Mouse (Mus musculus) hindbrain, embryonic 14.5 days (tissue): Measurements from ENCODE around the gene Mvb12b. TPM values are rescaled to one million over a fixed set of nuclear protein-coding genes. Genes with fewer than 3 reads are reported as not detected.

Source experiments
- ATAC-seq: fragments of 200-750 bp; cut with Nextera tagmentation; 2 replicates; pipeline ENCODE4 v1.8.0; 2017; ENCODE audit warnings: moderate number of reproducible peaks, mild to moderate bottlenecking, moderate TSS enrichment, moderate library complexity; ENCODE audit not compliant: low FRiP score
- DNase-seq: peaks from one replicate; pipeline ENCODE4 v3.0.0-alpha.2; 2015; ENCODE audit warnings: low spot score
- H3K27ac ChIP-seq: fragments of 300-500 bp; sonication (generic); 2 replicates; pipeline ENCODE4 v1.5.1; 2014; ENCODE audit warnings: mild to moderate bottlenecking, moderate library complexity
- H3K27me3 ChIP-seq: fragments of 300-500 bp; sonication (generic); 2 replicates; pipeline ENCODE4 v1.6.1; 2014; ENCODE audit warnings: mild to moderate bottlenecking, low read length, mixed read lengths; ENCODE audit not compliant: control insufficient read depth, insufficient read depth
- H3K36me3 ChIP-seq: fragments of 300-500 bp; sonication (generic); replicated peaks from 2 replicates; pipeline ENCODE4 v1.6.1; 2014; ENCODE audit not compliant: control insufficient read depth, insufficient read depth
- H3K4me1 ChIP-seq: fragments of 300-500 bp; sonication (generic); replicated peaks from 2 replicates; pipeline ENCODE4 v1.6.1; 2014; ENCODE audit warnings: antibody characterized with exemption, low read length, mixed read lengths; ENCODE audit not compliant: control insufficient read depth, insufficient read depth
- H3K4me2 ChIP-seq: fragments of 300-500 bp; sonication (generic); replicated peaks from 2 replicates; pipeline ENCODE4 v1.6.1; 2014; ENCODE audit warnings: mild to moderate bottlenecking, moderate library complexity
- H3K4me3 ChIP-seq: fragments of 300-500 bp; sonication (generic); replicated peaks from 2 replicates; pipeline ENCODE4 v1.5.1; 2014; ENCODE audit warnings: mild to moderate bottlenecking, low read length
- H3K9ac ChIP-seq: fragments of 300-500 bp; sonication (generic); 2 replicates; pipeline ENCODE4 v1.6.1; 2014
- H3K9me3 ChIP-seq: fragments of 300-500 bp; sonication (generic); 2 replicates; pipeline ENCODE4 v1.6.1; 2016; ENCODE audit warnings: low read length; ENCODE audit not compliant: control insufficient read depth
- WGBS: fragments of 180-500 bp; shearing (Covaris S2); extraction: QIAGEN DNeasy Blood & Tissue Kit; methylation state at CpG from one replicate; pipeline ENCODE4 v1.1.7; 2014; 5-methylcytosine and 5-hydroxymethylcytosine counted together
- polyA plus RNA-seq: library from polyadenylated mRNA; unstranded; fragments of >200 nt; fragmentation: Nextera tagmentation; extraction: Ambion mirVana; gene quantifications from 2 replicates; pipeline ENCODE4 v1.2.1, GENCODE M21; 2014

The Mvb12b gene
- polyA plus RNA-seq, 1 experiment from 2014 or later: 48.0 TPM

DNA sequence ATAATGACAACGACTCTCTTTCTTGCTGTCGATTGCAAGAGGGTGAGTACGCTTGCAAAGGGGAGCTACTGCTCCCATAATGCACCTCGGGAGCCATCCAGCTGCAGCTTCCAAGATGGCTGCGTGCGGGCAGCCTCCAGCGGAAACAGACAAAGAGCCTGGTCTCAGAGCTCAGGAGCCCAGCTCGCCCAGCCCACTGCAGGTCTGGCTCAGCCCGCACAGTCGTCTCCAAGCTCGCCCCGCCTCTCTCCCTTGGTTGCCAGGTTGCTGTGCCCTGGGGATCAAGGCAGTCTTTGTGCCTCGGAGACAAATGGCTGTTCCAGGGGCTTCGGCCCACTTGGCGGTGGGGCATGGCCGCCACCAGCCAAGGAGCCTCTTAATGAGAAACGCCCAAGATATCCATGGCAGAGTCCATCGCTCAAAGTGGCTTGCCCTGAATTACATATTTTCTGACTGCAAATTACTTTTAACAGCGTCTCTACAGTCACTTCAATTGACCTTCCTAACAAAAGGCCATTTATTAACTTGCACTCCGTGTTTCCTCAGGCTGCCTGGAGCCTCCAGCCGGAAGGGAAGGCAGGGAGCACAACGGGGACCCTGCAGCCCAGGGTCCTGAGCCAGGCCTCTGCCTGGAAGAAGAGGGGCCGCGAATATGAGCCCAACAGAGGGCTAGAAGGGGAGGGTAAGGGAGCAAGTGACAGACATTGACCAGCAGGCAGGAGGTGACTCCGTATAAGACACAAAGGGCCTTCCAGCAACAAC, 11.0 kb downstream of the Mvb12b start:
- ATAC-seq (peak; percentile 93), DNase-seq (peak; percentile 84)
- H3K4me2 ChIP-seq: peak overlapping the region; percentile 38
- 2% methylated on average over 24 of the region's 25 CpGs for WGBS
- H3K36me3 ChIP-seq: peaks cover 20% of the 10 kb centered on the region
- H3K9me3 ChIP-seq: no peaks in the 10 kb centered on the region
- no peaks in the 10 kb centered on the region for H3K27me3 ChIP-seq
- peak overlapping the region; percentile 98 for H3K27ac ChIP-seq
- H3K4me3 ChIP-seq: no peak overlapping the region
- peak overlapping the region; percentile 52 for H3K9ac ChIP-seq
- peaks cover 62% of the 10 kb centered on the region for H3K4me1 ChIP-seq

DNA sequence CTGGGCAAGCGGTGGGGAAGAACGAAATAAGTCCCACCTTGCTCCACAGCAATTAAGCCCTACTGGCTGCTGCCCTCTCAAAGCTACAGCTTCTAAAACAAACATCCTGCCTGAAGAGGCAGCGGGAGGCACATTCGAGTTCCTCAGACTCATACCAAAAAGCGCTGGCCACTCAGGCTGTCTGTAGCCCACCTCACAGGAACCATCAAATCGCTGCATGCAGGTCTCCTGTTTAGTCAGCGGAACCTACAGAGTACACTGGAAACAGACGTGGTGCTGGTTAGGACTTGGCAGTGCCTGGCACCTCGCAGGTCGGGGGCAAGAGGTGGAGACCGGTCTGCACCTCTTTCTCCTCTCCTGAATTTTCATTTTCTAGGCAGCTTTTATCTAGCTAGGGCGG, 12.2 kb downstream of the Mvb12b start:
- DNase-seq: no peak
- peak overlapping the region; percentile 98 for H3K27ac ChIP-seq
- 68% methylated on average over 12 of the region's 12 CpGs for WGBS
- H3K4me1 ChIP-seq: peaks cover 60% of the 10 kb centered on the region
- no peak overlapping the region for H3K4me2 ChIP-seq
- peaks cover 25% of the 10 kb centered on the region for H3K36me3 ChIP-seq
- H3K9me3 ChIP-seq: no peaks in the 10 kb centered on the region
- no peak overlapping the region for H3K4me3 ChIP-seq
- H3K9ac ChIP-seq: peak overlapping the region; percentile 52
- H3K27me3 ChIP-seq: no peaks in the 10 kb centered on the region
- no peak for ATAC-seq

DNA sequence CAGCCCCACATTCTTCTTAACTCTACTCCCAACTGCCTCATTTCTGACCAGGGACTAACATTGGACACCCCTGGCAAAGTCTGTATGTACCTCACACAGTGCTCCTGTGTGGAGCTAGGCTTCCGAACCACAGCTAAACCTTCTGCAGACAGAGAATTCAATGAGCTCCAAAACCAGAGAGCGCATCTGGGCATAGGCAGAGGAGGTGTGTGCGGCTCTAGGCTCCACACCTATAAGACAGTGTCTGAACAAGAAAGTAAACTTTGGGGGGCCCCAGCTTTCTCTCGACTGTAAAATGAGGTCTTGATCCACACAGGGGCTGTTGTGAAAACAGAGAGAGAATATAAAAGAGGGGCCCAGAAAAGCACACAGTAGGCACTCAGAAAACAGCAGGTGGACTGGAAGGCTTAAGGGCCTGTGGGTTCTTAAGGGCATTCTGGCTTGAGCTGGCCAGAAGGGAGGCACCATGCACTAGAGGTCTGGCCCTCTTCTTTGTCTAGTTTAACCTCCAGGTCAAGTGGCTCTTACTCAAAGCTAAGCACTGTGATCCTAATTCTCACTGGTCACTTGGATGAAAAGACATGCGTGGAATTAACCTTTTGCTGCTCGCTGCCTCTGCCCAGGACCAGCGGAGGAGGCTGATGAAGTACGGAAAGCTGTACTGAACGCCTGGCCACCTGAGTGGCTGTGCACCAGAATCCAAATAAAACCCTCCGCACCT, 12.7 kb downstream of the Mvb12b start:
- Histone ChIP-seq H3K27ac (peak overlapping the region; percentile 98), H3K9ac (peak overlapping the region; percentile 52), H3K36me3 (peaks cover 25% of the 10 kb centered on the region), H3K4me3 (no peak overlapping the region), H3K4me2 (no peak overlapping the region), H3K27me3 (no peaks in the 10 kb centered on the region), H3K4me1 (peaks cover 55% of the 10 kb centered on the region), H3K9me3 (no peaks in the 10 kb centered on the region)
- WGBS: 62% methylated on average over 10 of the region's 10 CpGs
- ATAC-seq: no peak
- DNase-seq: no peak

DNA sequence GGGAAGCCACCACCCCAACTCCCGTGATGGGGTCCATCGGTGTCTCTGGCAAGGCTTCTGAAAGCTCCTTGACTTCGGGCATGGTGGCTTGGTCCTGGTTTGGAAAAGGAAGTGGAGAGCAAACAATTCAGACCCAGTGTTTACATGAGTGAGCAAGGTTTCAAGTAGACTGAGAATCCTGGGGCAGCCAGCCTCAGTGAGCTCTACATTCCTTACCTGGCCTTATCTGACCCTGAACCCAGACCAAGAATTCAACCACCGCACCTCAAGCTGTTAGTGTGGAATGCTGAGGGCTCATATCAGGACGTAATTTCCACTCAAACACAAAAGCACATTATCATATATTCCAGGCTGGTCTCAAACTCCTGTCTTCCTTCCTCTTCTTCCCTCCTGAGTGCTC, 13.4 kb downstream of the Mvb12b start:
- peaks cover 25% of the 10 kb centered on the region for H3K36me3 ChIP-seq
- H3K27ac ChIP-seq: 0 out of 2 replicates have a peak overlapping the region, but pooled peaks have one; percentile 98
- 87% methylated on average over 5 of the region's 5 CpGs for WGBS
- H3K4me3 ChIP-seq: no peak overlapping the region
- DNase-seq (no peak), ATAC-seq (no peak)
- H3K9ac ChIP-seq: no peak overlapping the region
- no peaks in the 10 kb centered on the region for H3K9me3 ChIP-seq
- no peak overlapping the region for H3K4me2 ChIP-seq
- H3K4me1 ChIP-seq: peaks cover 53% of the 10 kb centered on the region
- H3K27me3 ChIP-seq: no peaks in the 10 kb centered on the region

DNA sequence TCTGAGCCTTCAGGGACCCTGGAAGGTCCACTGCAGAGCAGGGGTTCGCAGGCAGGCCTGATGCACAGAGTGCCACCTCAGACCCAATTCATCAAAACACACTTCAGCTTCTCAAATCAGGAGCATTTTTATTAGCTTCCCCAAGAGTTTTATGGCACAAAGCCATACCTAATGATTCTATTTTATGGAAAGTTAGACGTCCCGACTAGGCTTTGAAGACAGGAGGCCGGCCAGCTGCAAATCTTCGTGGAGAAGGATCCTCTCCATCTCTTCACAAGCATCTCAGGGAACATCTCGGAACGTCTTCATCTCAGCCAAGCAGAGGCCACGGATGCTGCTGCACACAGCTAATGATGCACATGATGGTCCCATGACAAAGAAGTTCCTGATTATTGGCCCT, 14.2 kb downstream of the Mvb12b start:
- Histone ChIP-seq H3K27ac (no peak overlapping the region), H3K4me2 (no peak overlapping the region), H3K36me3 (peaks cover 25% of the 10 kb centered on the region), H3K9ac (no peak overlapping the region), H3K27me3 (no peaks in the 10 kb centered on the region), H3K9me3 (no peaks in the 10 kb centered on the region), H3K4me3 (no peak overlapping the region), H3K4me1 (peaks cover 46% of the 10 kb centered on the region)
- WGBS: 91% methylated on average over 8 of the region's 8 CpGs
- no peak for ATAC-seq
- no peak for DNase-seq

DNA sequence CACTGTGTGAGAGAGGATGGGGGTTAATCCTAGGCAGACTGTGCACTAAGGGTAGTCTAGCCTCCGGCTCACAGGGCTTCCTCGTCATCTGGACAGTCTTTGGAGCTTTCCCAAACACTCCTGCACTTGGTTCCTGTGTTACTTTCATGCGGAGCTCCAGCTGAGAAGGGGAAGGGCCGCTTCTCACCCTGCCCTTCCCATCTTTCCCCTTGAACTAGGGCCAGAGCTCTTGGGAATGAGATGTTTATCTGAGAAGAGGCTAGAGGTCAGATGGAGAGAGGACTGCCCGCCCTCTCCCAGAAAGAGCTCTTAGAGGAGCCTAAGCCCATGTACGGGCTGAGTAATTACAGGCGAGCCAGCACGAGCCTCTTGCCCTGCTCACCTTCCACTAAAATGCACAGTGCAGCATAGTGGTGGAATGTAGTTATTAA, 14.9 kb downstream of the Mvb12b start:
- H3K9me3 ChIP-seq: no peaks in the 10 kb centered on the region
- DNase-seq: no peak
- no peak overlapping the region for H3K4me2 ChIP-seq
- no peak overlapping the region for H3K4me3 ChIP-seq
- no peak overlapping the region for H3K27ac ChIP-seq
- peaks cover 25% of the 10 kb centered on the region for H3K36me3 ChIP-seq
- 77% methylated on average over 8 of the region's 8 CpGs for WGBS
- peaks cover 46% of the 10 kb centered on the region for H3K4me1 ChIP-seq
- no peak overlapping the region for H3K9ac ChIP-seq
- ATAC-seq: no peak
- H3K27me3 ChIP-seq: no peaks in the 10 kb centered on the region

DNA sequence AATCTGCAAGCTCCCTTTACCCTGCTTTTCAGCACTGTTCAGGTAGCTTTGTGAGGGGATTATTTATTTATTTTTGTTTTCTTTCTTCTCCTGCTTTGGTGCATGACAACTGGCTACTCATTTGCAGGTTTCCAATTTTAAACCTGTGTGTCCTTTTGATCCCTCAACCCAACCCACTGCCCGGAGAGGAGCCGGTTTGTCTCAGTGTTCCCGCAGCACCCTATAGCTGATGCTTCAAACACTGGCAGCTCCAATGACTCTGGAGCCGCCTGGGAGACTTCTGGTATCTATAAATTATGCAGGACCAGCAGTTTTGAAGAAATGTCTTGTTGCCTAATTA, 16.6 kb downstream of the Mvb12b start:
- H3K27me3 ChIP-seq: no peaks in the 10 kb centered on the region
- 0 out of 2 replicates have a peak overlapping the region, but pooled peaks have one; percentile 1 for H3K9ac ChIP-seq
- peaks cover 31% of the 10 kb centered on the region for H3K4me1 ChIP-seq
- ATAC-seq: no peak
- peaks cover 25% of the 10 kb centered on the region for H3K36me3 ChIP-seq
- no peak for DNase-seq
- no peaks in the 10 kb centered on the region for H3K9me3 ChIP-seq
- H3K4me2 ChIP-seq: no peak overlapping the region
- peak overlapping the region; percentile 45; the same call in 1 of the 2 replicates for H3K27ac ChIP-seq
- WGBS: 76% methylated on average over 4 of the region's 4 CpGs
- H3K4me3 ChIP-seq: no peak overlapping the region

DNA sequence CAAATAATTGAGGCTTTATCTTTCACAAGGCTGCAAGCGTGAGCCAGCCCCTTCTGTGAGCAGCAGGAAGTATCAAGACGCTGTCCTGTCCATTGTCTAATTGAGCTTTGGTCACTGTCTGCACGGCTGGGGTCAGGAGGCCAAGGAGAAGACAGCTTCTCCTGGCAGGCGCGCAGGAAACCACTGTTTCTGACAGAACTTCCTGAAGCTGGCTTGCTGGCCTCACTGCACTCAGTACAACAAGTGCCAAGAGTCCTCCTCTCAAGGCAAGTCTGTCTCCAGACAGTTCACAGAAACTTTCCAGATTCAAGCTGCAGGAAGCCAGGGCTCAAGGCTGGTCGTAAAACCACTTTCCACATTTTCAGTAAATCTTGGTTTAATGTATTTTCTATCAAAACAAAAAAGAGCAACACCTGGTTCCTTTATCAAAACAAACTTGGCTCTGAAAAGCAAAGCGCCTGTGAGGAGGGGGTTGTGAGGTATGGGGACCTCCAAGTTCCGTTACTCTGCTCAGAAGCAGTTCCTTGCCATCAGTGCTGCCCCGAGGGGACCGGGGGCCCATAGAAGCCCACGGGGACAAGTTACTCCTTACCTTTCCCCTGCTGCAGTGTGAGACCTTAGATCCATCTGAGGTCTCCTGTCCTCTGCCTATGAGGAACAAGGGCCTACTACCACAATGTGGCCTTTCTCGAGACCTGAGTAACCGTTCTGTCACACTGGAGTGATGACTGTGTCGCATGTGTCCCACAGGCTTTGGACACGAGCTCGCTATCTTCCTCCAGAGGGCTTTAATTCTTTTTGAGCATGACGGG, 17.2 kb downstream of the Mvb12b start:
- no peak overlapping the region for H3K4me2 ChIP-seq
- ATAC-seq: no peak
- no peak for DNase-seq
- 0 out of 2 replicates have a peak overlapping the region, but pooled peaks have one; percentile 1 for H3K9ac ChIP-seq
- peaks cover 25% of the 10 kb centered on the region for H3K36me3 ChIP-seq
- WGBS: 60% methylated on average over 17 of the region's 17 CpGs
- H3K4me3 ChIP-seq: no peak overlapping the region
- H3K27me3 ChIP-seq: no peaks in the 10 kb centered on the region
- H3K9me3 ChIP-seq: no peaks in the 10 kb centered on the region
- H3K4me1 ChIP-seq: peaks cover 25% of the 10 kb centered on the region
- peak overlapping the region; percentile 45; the same call in 1 of the 2 replicates for H3K27ac ChIP-seq
